ENCODE assay signal across 9 mouse cellular contexts in the genomic region with DNA sequence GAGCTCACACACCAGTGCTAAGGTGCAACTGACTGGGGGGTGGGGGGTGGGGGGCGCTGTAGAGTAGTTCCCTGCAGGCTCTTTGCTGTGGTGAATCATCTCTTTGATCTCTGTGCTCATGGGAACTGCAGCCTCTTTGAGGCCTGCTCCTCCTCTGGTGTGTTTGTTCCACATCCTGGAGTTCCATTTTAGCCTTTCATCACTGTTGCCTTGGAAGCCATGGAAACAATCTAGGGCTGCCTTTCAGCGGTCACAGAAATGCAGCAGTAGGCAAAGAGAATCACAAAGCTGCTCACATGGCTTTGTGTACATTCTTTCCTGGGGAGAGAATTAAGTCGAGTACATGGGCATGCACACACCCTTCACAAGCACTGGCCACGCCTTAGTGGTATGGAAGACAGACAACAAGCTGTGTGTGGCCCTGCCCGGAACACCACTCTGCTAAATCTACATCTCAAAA.
DNase-seq lines count a peak whose midpoint lies in the region.
"Had no signal": no experiment of that assay in that cellular context is flagged by ENCODE, and none has a peak within 500 bp of the region (broad histone marks: within the 10 kb centered on the region; RNA-seq: fewer than 3 reads in every experiment).

No protein-coding gene starts in this region.

- peak; percentile 50 to 74 for DNase-seq in adrenal gland, adult (ENCODE audit: inconsistent age in 2 of 2, low spot score in 1 of 2)
- DNase-seq in adrenal gland, postnatal 4 days (ENCODE audit: low spot score in 2 of 2) = no peak
- DNase-seq in thymus, postnatal 14 days = peak; percentile 5
- no peak for DNase-seq in thymus, adult 18-20 months
- DNase-seq in layer of hippocampus, postnatal 14 days (ENCODE audit: low spot score in 2 of 2) = peak; percentile 21 to 35
- no peak for DNase-seq in spleen, postnatal 36 days (ENCODE audit: low spot score in 2 of 2)
- no peak for DNase-seq in left cerebral cortex, adult 8-10 months (ENCODE audit: low spot score in 2 of 2)
- DNase-seq in kidney, postnatal 4 days = no peak
- DNase-seq: cerebellum, adult 18-20 months had no signal

Comparison
In these comparisons a context has a peak if more than half of its experiments do, and no peak if none do; other contexts are left out.
1. DNase-seq: peak in adrenal gland, adult (2 of 2), thymus, postnatal 14 days (single experiment) and layer of hippocampus, postnatal 14 days (2 of 2); none in adrenal gland, postnatal 4 days (0 of 2), thymus, adult 18-20 months (0 of 2), spleen, postnatal 36 days (0 of 2), left cerebral cortex, adult 8-10 months (0 of 2) and kidney, postnatal 4 days (0 of 2).